Mouse (Mus musculus): Measurements from ENCODE around the gene Usp35.

GRCm38 (mm10) chr7:97342961-97343360, 11.1 kb upstream of the Usp35 start:
- TF ChIP-seq CTCF (IDR thresholded peaks at IDR 0.05; ENCODE audit: low read depth, low read length) (no peak), GATA1 (IDR thresholded peaks at IDR 0.05; ENCODE audit: borderline replicate concordance, low read length) (no peak), TAL1 (conservative IDR thresholded peaks at IDR 0.05; ENCODE audit: low read depth, low read length) (no peak)

Measured in G1E (cell line).